Mouse (Mus musculus) spleen, adult 18-20 months (tissue): ENCODE measurements around the gene Pitpnm1.
"Not testable (repeated sequence)": the region's sequence is repeated elsewhere in the genome, so short reads cannot be mapped to it uniquely, and the experiment has no call there.

Source experiments
- DNase-seq, 2 experiments: peaks; one replicate each; pipeline ENCODE4 v3.0.0; 2022; ENCODE audit warnings: mixed read lengths in 2 of 2

Pitpnm1 gene

GRCm38 (mm10) chr19:4099837-4100717, at the start of gene Pitpnm1:
Pitpnm1 (plus strand) TSS chr19:4099998.
- DNase-seq = peak; percentile 83 to 91

GRCm38 (mm10) chr19:4051016-4051415, 48.8 kb upstream of the Pitpnm1 start:
- DNase-seq = no peak

GRCm38 (mm10) chr19:4051741-4052515, 47.9 kb upstream of the Pitpnm1 start:
- DNase-seq = peak; percentile 41 to 79

GRCm38 (mm10) chr19:4052516-4053030, 47.2 kb upstream of the Pitpnm1 start:
- no peak for DNase-seq

GRCm38 (mm10) chr19:4054613-4055012, 45.2 kb upstream of the Pitpnm1 start:
- DNase-seq = no peak

GRCm38 (mm10) chr19:4055216-4055946, 44.4 kb upstream of the Pitpnm1 start:
- DNase-seq = no peak

GRCm38 (mm10) chr19:4055947-4056693, 43.7 kb upstream of the Pitpnm1 start:
- no peak for DNase-seq

GRCm38 (mm10) chr19:4056727-4057126, 43.1 kb upstream of the Pitpnm1 start:
- no peak for DNase-seq

- DNase-seq = no peak
These were observed 42.4 kb upstream of the Pitpnm1 start for GRCm38 (mm10) chr19:4057389-4057788.

GRCm38 (mm10) chr19:4057962-4058361, 41.8 kb upstream of the Pitpnm1 start:
- DNase-seq = no peak

GRCm38 (mm10) chr19:4058581-4058980, 41.2 kb upstream of the Pitpnm1 start:
- no peak for DNase-seq

- DNase-seq = no peak
These were observed 40.6 kb upstream of the Pitpnm1 start, which contains the start of gene Gstp3 for GRCm38 (mm10) chr19:4059069-4059740. Gstp3 (minus strand) TSS chr19:4059569.

GRCm38 (mm10) chr19:4060044-4060898, 39.5 kb upstream of the Pitpnm1 start:
- not testable (repeated sequence) for DNase-seq

GRCm38 (mm10) chr19:4060899-4061465, 38.8 kb upstream of the Pitpnm1 start:
- no peak for DNase-seq

- not testable (repeated sequence) for DNase-seq
These were observed 36.4 kb upstream of the Pitpnm1 start for GRCm38 (mm10) chr19:4063357-4063756.

- DNase-seq = not testable (repeated sequence)
These were observed 35.3 kb upstream of the Pitpnm1 start for GRCm38 (mm10) chr19:4064501-4064900.

- no peak for DNase-seq
These were observed 33.5 kb upstream of the Pitpnm1 start for GRCm38 (mm10) chr19:4066280-4066679.

- DNase-seq = no peak
These were observed 32.9 kb upstream of the Pitpnm1 start for GRCm38 (mm10) chr19:4066877-4067276.

GRCm38 (mm10) chr19:4068242-4068641, 31.6 kb upstream of the Pitpnm1 start:
- DNase-seq = not testable (repeated sequence)
